Mouse (Mus musculus) ES-E14 (cell line): ENCODE results near the gene Olfr155.

Source experiments
- CHD2 ChIP-seq: IDR thresholded peaks from 2 replicates; pipeline ENCODE4 v1.6.1; 2014; ENCODE audit warnings: mild to moderate bottlenecking, low read depth, low read length, inconsistent platforms
- HCFC1 ChIP-seq: IDR thresholded peaks from 2 replicates; pipeline ENCODE4 v1.6.1; 2012; ENCODE audit warnings: low read length, inconsistent platforms, borderline replicate concordance; ENCODE audit not compliant: insufficient read depth
- MAFK ChIP-seq: IDR thresholded peaks from 2 replicates; pipeline ENCODE4 v1.6.1; 2014; ENCODE audit warnings: mild to moderate bottlenecking, low read depth, low read length, inconsistent platforms; ENCODE audit not compliant: insufficient read depth
- ZC3H11A ChIP-seq: IDR thresholded peaks from 2 replicates; pipeline ENCODE4 v1.6.1; 2012; ENCODE audit warnings: low read depth, mild to moderate bottlenecking, inconsistent platforms, low read length, borderline replicate concordance
- ZNF384 ChIP-seq: IDR thresholded peaks from 2 replicates; pipeline ENCODE4 v1.6.1; 2012; ENCODE audit warnings: low read depth, low read length, inconsistent platforms

DNA sequence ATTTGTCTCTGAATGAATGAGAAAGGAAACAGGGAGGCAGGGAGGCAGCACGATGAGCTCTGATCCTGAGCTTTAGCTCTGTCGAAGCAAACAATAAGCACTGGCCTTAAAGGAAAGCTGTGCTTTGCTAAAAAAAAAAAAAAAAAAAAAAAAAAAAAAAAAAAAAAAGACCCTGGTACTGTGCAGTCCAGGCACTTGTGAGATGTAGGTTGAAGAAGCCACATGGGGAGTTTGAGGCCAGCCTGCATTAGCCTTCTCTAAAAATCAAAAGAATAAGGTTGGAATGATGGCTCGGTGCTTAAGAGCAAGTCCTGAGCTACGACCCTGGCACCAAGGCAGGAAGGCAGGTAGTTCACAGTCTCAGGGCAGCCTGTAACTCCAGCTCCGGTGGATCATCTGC lies 17.6 kb upstream of the Olfr155 start:
- TF ChIP-seq MAFK = no peak
- TF ChIP-seq ZNF384 = peak; percentile 73
- no peak for TF ChIP-seq HCFC1
- no peak for TF ChIP-seq CHD2
- TF ChIP-seq ZC3H11A = no peak
